Mouse (Mus musculus): ENCODE measurements around the gene Usp44.
"Not testable (repeated sequence)": the region's sequence is repeated elsewhere in the genome, so short reads cannot be mapped to it uniquely, and the experiment has no call there.

DNA sequence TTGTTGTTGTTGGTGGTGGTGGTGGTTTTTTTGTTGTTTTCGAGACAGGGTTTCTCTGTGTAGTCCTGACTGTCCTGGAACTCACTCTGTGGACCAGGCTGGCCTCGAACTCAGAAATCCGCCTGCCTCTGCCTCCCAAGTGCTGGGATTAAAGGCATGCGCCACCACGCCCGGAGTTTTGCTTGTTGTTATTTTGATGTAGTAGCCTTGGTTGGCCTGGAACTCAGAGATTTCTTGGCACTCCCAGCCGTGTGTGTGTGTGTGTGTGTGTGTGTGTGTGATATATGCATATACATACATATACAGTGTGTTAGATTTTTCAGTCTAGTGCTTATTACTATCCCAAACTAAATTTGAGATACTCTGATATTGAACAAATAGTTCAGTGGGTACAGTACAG lies 3.8 kb downstream of the Usp44 start:
- TF ChIP-seq CTCF (conservative IDR thresholded peaks at IDR 0.05; ENCODE audit: insufficient read depth, insufficient read length, low read depth, low read length); POLR2A (IDR thresholded peaks at IDR 0.05; ENCODE audit: low read depth, low read length): not testable (repeated sequence)
